Mouse (Mus musculus): ENCODE measurements at regions not wholly inside any gene's neighbourhood (a gene's known extent, or its start where the extent isn't known, plus 50 kb on each side); places are given as distances from the start of the nearest gene placed in this dataset.

- no peak for DNase-seq
These were observed 52.7 kb upstream of the Gm21915 start for GRCm38 (mm10) chr9:40617676-40618062.

GRCm38 (mm10) chr9:40617036-40617675 lies 53.3 kb upstream of the Gm21915 start:
- DNase-seq: no peak

- DNase-seq: peak; percentile 78
These were observed 53.9 kb upstream of the Gm21915 start for GRCm38 (mm10) chr9:40616426-40617035.

DNA sequence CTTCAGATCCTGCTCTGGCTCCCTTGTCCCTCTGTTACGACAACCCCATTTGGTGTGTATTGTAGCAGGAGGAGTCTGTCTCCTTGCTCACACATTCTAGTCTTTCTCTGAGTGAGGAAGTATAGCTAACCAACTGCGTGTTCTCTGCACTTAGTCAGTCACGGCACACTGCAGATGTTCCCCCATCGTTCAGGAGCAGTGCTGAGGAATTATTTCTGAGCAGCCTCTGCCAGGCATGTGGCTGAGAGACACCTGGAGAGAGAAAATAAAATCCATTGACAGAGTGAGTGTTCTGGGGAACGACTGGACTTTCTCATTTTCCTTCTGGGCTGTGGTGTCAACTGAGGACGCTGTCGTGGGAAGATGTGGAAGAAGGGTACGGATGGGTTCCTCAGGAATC lies 54.5 kb upstream of the Gm21915 start:
- DNase-seq: no peak

DNA sequence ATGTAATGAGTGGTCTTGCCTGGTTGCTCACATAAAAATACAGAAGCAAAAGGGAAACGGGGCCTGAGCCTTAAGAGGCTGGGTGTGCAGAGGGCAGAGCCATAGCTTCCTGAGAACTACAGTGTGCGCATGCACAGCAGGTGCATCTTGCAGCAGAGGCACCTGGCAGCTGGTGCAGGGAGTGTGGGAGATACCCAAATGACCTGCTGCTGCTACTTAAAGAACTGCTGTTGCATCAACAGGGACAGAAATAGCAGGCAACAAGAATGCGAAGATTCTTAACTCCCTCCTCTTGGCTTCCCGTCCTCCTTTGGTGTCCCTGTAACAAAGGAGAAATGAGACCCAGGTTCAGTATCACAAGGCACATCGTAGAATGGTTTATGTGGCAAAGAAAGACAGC lies 56.3 kb upstream of the Gm21915 start:
- no peak for DNase-seq

GRCm38 (mm10) chr9:40613182-40613581 lies 57.2 kb upstream of the Gm21915 start:
- no peak for DNase-seq

- DNase-seq: no peak
These were observed 57.7 kb upstream of the Gm21915 start for GRCm38 (mm10) chr9:40612755-40613154.

GRCm38 (mm10) chr9:40612312-40612711 lies 58.1 kb upstream of the Gm21915 start:
- no peak for DNase-seq

DNA sequence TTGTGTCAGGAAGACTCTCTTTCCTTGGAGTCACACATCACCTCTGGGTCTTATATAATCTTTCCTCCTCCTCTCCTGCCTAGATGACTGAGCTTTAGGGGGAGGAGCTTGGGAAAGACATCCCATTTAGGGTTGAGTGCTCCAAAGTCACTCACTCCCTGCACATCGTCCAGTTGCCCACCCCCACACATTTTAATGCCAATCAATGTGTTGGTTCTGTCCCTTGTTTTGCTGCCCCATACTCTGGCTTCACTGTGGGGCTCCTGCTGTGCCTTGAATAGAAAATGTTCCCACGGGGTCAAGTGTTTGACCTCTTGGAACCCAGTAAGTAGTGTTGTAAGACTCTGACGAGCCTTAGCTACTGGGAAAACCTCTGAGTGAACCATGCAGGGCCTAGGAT lies 58.8 kb upstream of the Gm21915 start:
- DNase-seq: no peak

DNA sequence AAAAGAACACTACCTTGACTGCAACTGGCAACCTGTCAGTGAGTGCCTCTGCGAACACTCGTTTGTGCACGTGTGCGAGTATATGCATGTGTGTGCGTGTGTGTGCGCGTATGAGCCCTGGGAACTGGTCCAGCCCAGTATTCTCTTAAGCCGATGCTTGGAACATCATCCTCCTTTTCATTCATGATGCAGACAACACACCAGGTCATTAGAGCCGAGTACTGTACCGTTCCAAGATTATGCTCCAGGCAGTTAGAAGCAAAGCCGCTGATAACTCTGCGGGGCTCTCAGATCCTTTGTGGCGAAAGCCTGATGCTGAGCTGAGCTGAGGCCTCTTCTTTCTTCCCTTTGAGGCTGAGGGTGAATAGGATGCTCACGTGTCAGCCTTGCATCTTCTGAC lies 61.8 kb upstream of the Gm21915 start:
- DNase-seq: no peak

- no peak for DNase-seq
These were observed 62.5 kb upstream of the Gm21915 start for GRCm38 (mm10) chr9:40607941-40608340.

DNA sequence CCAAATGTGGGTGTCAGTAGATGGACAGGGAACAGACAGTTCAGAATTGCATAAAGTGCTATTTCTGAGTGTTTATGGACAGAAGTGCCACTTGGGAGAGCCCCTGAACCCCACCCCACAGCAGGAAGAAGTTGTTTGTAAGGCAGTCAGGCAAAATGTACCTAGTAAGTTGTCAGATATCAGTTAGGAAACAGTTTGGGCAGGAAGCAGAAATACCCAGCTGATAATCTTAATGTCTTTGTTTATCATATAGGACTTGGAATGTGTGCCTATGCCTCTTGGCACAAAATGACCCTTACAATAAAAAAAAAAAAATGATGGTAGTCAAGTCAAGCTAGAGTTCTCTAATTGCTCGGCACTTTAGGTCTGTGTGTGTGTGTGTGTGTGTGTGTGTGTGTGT lies 66.9 kb upstream of the Gm21915 start:
- no peak for DNase-seq

DNA sequence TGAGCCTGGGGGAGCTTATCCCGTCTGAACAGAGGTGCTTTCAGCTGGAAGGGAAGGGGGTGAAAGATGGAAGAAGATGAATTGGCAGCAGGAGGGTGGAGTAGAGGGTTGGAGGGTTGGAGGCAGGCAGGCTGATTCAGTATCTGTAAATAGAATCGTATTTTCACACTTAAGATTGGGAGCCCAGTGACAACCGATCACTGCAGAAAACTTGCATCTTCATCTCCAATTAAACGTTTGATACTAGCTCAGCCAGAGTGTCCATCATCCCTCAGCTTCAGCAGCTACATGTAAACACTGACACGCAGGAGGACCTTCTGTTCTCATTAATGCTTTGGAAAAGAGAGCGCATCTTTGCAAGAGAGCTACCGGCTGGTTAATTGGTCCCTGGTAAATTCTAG lies 67.2 kb upstream of the Gramd1b start:
- DNase-seq: no peak

DNA sequence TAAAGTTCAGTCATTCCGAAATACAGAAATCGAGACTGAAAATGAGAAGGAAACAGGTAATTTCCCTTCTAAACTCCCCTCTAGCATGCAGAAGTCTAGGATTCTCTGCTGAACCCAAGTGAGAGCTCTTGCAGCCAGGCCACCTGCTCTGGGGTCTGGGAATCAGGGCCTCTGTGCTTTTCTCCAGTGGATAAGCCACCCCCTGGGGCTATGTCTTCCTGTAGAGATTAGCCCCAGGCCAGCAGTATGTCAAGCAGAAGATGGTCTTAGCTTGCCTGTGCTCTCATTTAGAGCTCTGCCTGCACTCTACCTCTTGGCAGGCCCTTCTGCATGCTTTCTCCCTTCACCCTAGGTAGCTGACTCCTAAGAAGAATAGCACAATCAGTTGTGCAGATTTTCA lies 56.2 kb upstream of the Gramd1b start:
- DNase-seq: no peak

DNA sequence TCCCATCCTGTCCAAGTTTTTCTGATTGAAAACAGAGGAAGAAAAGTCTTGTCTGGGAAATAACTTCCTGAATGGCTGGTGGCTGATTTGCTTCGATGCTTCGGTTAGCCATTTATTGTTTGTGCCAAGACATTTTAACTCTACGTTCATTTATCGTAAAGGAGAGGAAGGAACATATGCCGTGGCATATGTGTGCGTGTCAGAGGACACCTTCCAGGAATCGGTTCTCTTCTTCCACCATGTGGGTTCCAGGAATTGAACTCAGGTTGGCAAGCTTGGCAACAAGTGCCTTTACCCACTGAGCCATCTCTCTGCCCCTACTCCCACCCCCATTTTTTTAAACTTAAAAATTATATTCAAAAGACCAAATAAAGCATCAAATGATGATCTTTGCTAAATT lies 55.4 kb upstream of the Gramd1b start:
- DNase-seq: no peak

DNA sequence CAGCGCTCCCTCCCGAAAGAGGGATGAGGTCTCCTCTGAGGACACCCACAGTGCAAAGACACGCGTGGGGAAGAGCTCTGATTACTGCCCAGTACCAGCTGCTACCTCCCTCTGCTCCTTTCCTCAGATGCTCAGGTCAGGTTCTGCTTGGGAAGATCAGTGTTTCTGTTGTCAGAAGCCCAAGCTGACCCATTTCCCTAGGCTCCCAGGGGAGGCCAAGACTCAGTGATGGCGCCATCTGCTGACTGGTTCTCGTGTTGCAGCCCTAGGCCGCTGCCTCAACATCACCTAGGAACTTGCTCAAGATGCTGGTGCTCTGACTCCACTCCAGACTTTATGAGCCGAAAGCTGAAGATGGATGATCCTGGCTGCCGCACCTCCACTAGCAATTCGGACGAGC lies 52.4 kb upstream of the Gramd1b start:
- peak; percentile 77 for DNase-seq

DNA sequence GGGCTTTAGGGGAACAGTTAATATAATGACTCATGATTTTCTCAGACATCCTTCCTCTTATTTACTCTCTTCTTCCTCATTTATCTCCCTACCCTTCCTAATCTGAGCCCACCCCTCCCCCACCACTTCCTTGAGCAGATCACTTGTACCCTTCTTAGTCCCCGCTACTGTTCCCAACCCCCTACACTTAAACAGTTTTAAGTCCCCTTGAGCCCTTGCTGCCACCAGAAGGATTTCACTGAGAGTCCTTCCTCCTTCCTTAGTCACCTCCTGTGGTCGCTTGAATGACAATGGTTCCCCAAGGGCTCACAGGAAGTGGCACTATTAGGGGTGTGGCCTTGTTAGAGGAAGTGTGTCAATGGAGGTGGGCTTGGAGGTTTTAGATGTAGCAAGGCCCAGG lies 50.7 kb upstream of the Gramd1b start:
- DNase-seq: no peak
